Mouse (Mus musculus): ENCODE data around the gene Muc13.
A peak's percentile ranks its signal among the peaks of the same experiment; 100 is the strongest.

Gene Muc13

DNA sequence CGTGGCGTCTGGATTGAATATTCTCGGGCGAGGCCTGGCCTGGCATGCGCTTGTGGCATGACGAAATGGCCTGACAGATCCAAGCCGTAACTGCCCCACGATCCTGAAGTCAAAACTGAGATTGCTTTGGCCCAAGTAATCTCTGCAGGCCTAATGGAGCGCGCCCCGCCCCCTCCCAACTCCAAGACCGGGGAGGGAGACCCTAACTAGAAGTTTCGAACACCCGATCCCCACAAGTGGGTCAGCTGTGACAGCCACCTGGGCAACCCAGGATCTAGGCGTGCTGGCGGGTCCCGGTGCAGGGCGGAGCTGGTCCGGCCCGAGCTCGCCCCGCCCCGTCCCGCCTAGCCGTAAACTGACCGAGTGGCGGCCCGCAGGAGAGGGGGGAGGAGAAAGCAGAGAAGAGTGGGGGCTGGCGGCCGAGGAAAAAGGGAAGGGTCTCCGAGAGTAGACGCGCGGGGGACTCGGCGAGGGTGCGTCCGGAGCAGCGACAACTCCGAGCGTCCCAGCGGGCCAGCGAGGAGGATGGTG lies 35.5 kb downstream of the Muc13 start, which contains the start of gene Itgb5:
Gene Itgb5, plus strand, starts transcription at position 365 of the 531 bp plus-strand sequence.
- DNase-seq, result peak; percentile 82

DNA sequence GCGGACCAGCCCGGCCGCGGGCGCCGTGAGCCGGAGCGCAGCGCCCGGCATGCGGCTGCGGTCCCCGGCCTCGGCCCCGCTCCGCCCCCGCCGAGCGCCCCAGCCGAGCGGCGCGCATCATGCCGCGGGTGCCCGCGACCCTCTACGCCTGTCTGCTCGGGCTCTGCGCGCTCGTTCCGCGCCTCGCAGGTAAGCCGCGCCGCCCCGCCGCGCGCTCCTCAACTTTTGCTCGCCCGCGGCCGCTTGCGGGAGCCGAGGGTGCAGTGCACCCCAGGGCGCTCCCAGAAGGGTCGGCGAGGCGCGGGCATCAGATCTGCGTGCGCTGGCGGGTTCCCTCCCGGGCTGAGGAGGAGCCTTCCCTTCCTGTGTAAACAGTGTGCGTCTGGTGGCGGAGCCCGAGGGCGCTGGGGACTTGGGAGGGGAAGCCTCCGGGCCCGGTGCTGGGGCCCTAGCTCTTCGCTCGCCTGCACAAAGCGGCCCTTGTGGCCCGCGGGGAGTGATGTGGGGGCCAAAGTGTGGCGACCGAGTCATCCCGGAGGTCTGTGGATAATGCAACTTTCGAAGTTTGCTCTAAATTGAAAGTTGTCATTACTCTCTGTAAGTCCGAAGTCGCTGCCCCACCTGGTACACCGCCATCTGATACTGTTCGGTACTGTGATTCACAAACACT lies 36.1 kb downstream of the Muc13 start:
- peak; percentile 61 for DNase-seq

DNA sequence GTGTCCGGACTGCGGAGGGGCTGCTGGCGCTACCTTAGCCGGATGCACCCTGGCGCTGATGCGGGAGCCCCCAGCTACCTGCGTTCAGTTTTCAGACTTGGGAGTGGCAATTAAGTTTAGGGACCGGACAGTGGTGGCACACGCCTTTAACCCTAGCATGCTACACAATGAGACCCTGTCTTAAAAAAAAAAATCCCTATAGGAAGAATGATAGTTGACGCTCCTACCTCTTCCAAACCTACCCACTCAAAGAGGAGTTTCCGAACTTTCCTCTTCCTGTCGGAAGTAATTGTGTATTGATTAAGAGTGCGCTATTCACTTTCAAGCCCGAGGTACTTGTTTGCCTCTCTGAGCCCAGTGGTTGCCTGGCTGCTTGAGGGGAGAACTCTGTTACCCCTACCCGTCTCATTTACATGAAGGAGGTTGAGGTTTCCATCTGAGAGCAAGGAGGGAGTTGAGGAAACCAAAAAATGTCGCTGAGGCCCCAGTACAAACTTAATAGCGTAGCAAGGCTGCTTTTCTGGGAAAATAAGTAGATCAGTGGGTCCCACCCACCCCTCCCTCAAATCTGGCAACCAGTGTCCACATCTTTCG lies 36.8 kb downstream of the Muc13 start:
- no peak for DNase-seq

DNA sequence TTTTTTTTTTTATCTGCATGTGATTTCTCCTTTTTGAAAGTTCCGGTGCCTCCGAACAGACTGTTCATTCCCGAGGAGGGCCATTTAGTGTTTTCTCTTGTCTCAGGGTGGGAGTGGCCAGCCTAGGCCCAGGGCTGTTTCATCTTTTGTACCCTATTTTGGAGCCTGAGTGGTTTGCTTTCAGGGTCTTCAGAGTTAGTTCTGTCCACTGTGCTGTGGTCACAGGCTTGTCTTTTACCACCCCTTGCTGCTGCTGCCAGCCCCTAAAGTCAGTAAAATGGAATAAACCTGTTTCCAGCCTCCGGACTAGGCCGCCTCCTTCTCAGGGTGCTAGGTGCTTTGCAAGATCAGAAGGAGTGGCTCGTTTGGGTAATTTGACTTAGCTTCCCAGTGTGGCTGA lies 38.2 kb downstream of the Muc13 start:
- no peak for DNase-seq

DNA sequence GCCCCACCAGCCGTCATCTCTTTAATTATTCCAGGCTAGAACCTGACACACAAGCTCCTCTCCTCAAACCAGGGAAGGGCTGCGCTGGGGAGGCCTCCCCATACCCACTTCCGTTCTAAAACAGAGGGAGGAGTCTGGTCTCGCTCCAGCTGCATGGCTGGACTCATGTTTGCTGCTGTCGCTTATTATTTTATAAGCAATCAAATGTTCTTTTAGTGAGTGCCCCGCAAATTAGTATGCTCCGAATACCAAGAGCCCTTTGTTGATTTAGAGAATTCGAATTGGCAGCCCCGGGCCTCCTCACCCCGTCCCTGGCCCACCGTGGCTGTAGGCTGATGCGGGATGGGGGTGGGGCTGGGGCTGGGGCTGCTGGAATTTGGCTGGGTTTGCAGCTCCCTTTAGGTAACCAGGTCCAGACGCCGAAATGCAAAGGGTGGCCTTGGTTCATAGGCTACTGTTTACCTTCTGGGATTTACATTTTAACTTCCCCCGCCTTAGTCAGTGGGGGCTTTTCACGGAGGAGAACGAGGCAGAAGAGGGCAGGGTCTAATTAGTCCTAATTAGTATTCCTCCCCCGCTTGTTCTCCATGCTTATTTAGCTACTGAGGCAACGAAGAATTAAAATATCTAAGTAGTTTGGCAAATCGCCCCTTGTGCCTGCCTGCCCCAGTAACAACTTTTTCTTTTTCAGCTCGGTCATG lies 39.0 kb downstream of the Muc13 start:
- DNase-seq, result no peak

DNA sequence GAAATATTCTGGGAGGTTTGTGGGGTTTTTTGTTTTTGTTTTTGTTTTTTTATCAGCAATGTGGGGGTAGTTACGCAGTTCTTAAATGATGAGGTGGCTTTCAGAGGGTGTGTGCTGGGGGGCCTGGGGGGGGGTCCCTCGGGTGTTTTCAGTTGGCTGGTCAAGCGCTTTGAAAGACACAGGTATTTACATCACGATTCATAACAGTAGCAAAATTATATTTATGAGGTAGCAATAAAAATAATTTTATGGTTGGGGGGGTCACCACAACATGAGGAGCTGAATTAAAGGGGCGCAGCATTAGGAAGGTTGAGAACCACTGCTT lies 39.6 kb downstream of the Muc13 start:
- no peak for DNase-seq

DNA sequence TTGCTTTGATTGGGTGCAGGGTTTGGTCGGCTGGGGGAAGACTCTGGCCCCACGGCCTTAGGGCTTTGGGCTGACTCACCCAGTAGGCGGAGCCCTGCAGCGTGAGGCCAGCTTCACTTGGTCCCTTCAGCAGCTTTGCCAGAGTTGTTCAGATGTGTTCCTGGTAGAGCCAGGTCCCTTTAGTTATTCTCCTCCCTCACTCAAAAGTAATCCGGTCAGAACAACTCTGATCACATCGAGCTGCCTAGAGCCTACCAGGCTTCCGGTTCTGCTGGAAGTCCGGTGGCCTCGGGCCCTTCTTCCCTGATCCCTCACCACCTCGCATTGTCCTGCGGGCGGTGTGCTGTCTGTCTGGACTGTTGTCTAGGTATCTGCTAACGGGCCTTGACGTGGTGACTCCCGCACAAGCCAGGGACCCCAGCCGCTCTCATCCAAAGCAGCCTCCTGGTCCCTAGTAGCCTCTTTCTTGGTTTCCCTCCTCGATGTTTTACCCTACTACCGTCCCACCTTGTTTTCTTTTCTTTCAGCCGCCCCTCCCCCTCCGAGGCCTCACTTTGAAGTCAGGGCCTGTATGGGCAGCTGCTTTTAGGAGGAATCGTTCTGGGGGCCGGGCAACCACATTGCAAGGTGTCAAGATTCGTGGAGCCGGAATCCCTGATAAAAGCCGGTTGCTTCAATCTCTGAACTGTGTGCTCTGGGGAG lies 40.1 kb downstream of the Muc13 start:
- no peak for DNase-seq

DNA sequence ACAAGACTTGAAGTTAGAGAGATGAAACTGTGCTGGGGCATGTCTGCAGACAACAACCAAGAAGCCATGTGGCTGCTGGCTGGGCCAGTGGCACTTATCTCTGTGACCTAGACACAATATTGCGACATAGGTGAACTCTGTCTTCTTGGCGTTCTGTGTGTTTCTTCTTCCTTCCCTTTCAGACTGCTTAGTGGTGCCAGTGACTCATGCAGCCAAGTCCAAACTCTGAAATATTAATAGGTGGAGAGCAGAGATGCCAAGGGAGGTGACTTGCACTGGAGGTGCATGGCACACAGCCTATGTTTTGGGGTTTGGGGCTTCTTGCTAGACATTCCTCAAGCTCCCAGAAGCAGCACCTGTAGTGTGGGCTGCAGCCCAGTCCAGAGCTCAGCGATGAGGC lies 42.8 kb downstream of the Muc13 start:
- no peak for DNase-seq

DNA sequence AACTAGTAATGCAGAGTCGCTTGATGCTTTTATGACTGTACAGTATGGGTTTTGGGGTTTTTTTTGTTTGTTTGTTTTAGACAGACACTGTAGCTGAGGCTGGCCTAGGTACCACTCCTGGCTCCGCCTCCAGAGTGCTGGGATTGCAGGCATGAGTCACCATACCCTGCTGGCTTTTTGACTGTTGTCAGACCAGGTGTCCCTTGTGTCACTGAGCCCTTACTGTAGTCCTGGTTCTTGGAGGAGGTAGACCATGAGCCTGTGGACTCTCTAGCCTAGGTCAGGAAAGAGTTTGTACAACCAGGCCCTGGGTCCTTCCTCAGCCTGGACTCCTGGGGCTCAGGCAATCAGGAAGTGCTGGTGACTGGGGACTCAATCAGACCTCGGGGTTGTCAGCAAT lies 43.4 kb downstream of the Muc13 start:
- peak; percentile 53 for DNase-seq

DNA sequence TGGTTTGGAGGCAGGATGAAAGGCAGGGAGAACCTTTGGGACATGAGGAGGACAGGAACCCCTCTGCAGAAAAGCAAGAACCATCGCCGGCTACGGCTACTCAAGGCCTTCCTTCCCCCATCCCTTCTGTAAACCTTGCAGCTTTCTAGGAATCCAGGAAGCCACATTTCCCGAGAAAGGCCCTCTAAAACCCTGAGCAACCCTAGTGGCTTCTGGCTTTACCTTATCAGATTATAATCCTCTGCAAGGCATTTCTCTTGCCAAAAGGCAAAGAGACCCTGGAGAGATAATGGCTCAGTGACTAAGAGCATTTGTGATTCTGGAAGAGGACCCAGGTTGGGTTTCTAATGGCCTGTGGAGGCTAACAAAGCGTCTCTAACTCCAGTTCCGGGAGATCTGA lies 46.8 kb downstream of the Muc13 start:
- DNase-seq, result no peak

DNA sequence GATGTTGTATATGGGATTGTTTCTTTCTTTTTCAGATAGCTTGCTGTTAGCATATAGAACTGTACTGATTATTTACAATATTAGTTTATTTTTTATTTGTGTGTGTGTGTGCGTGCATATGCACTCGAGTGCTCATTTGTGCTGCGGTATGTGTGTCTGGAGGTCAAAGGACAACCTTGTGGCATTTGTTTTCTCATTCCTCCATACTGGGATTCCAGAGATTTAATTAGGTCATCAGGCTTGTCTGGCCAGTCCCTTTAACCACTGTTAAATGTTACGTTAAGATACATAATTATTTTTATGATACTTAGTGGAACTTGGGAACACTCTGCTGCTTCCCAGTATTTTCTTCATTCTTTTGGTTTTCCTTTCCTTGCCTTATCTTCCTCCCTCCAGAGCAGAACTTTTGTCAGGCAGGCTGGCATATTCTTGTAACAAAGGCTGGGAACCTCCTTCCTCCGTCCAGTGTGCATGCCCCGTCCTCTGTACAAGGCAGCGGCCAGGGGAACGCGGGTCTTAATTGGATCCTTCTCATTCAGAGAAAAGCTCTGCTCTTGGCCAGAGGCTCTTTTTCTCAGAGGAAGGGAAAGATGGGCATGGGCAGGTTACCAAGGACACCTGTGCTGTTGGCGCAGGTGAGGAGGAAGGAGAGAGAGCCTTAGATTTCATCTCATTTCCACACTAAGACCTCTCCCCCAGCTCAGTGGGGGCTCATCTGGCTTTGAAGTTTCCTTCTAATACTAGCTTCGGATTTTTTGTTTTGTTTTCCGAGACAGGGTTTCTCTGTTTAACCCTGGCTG lies 48.4 kb downstream of the Muc13 start:
- DNase-seq, result no peak

DNA sequence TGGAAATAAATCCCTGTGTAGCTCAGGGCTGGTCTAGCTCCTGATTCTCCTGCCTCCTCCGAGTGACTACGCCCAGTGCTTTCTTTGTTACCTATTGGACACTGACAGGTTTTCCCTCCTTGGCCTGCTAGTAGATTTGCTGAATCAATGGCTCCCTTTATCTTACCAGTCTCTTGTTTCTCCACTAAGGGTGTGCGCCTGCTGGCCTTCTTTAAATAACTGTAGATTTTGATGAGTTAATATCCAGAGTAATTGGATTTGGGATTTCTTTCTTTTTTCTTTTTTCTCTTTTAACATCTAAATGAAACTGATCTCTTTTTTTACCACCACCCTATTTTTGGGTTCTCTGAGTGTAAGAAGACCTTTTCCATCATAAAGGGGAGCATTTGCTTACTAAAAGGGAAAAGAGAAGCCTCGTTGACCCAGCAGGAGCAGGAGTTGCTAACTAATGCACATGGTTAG lies 50.3 kb downstream of the Muc13 start:
- no peak for DNase-seq

DNA sequence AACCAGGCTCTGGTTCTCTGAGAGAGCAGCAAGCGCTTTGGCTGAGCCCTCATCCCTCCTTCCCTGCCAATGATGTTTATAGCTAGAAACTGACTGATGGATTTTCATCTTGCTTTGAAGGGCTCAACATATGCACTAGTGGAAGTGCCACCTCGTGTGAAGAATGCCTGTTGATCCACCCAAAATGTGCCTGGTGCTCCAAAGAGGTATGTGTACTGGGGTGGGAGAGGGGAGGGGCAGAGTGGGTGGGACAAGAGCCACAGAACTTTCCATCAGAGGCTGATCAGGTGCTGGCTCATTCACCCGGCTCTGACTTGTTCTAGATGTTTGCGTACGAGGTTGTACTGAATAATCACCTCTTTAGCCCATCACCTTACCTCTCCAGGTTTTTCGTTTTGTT lies 51.0 kb downstream of the Muc13 start:
- no peak for DNase-seq

DNA sequence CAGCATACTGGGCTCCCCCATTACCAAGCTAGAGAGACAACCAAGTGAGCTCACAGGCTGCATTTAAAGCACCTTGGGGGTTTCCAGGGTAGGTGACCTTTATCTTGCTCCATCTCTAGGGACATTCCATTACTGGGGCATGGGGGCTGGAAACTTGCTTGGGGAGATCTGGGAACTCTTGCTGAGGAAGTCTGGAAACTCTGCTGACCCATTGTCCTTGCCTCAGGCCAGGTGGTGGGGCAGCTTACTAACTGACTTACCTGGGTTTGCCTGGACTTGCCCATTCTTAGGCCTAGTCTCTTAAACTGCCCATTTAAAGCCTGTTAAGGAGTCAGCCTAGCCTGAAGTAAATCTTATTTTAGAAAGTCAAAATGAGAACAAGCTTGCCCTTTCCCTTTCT lies 59.4 kb downstream of the Muc13 start:
- DNase-seq, result no peak

DNA sequence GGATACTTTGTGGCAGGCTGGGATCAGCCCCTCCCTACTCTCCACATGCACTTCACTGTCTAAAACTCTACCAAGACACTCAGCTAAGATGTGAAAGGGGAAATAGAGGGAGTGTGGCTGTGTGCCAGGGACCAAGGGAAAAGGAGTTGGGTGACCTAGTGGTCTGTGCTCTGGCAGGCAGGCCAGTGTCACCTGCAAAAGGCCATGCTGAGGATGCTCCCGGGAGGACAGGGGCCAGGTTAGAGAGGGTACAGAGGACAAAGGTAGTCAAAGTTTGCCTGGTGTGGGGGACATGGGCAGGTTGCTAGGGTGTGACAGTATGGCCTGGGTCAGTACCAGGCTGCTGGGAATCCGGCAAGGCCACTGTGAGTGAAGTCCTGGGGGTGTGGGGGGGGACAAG lies 64.9 kb downstream of the Muc13 start:
- DNase-seq, result peak; percentile 57

DNA sequence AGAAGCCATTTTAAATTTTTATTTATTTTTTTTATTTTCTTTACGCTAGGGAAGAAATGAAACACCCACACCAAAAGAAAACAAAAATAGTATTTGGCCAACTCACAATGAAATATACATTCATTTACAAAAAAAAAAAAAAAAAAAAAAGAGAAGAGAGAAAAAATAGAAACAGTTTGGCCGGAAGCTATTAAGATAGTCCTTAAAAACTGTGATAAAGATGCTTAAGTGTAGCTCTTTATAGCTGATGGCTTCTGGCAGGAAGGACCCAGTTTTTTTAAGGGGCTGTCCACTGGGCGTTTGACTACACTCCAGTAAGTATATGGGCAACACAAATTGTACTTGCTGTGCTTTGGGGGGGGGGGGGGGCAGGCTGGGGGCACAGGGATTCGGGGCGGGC lies 65.5 kb downstream of the Muc13 start:
- no peak for DNase-seq

DNA sequence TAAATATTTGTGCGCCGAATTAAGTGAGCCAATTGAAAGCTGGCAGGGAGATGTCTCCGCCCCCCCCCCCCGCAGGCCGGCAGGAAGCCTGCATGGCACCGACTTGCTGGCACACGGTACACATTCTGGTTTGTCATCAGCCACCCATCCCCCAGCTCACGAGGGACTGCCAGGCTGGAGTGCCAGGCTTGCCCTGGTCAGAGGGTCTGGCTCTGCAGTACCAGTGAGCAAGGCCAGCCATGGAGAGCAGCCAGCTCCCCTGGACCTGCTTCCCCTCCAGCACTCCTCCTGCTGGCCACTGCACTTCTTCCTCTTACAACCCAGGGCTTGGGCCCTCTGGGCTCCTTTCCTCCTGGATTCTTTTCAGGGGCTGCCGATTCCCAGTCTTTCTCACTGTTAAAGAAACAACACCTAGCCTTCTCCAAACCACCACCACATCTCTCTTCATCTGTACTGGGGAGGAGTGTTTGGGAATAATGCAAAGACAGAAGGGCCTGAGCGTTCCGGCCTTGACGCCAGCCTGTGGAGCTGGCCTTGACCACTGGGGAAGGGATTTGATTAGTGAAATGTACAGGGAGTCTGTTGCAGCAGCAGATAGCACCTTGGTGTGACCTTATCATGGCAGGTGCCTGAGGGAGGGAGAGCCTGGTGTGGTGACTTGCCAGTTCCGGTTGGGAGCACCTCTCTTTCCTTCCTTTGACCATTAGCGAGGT lies 66.3 kb downstream of the Muc13 start:
- DNase-seq, result peak; percentile 98

DNA sequence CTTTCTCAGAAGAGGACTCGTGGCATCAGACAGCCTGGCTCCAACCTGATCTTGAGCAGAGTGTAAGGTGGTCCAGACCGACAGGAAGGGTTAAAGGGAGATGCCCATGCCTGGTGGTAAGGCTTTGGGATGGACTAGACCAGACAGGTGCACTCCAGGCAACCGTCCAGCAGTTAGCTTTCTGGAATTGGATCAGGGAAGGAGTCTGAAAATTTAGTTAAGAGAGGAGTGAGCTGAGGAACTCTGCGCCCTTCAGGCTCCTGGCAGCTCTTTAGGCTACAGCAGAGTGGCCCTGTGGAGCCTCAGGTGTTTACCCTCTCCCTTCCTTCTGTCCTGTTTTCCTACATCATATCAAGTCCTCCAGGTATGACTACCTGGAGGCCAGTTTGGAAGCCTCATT lies 68.6 kb downstream of the Muc13 start:
- peak; percentile 73 for DNase-seq

DNA sequence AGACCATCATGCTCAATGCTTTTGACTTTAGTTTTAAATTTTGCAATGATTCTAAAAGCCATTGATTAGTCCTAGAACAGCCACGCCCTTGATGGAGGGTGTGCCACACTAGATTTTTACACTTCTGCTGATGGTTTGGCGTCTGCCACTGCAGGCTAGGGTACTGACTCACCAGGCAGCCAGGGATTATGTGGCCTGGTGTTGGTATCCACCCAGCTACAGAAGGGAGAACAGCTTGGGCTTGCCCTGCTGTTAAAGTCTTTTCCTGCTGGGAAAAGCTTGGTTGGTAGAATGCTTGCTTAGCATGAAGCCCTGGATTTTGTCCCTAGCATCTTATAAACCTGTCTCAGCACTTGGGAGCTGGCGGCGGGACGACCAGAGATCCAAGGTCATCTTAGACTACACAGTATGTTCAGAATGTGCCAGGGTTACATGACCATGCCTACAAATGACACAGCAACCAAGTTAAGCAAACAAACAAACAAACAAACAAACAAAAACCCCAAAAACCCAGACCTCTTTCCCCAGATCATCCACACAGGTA lies 69.4 kb downstream of the Muc13 start:
- DNase-seq, result peak; percentile 69

All from cerebellum, adult 11-12 months (tissue).